9 mouse cellular contexts compared by ENCODE assay signal in genomic region chr12:117403513-117404156, GRCm38 (mm10).
A peak's percentile ranks its signal among the peaks of the same experiment; 100 is the strongest.
DNase-seq lines count a peak whose midpoint lies in the region; ATAC-seq and TF ChIP-seq lines count a peak whose summit lies in the region.
"Had no signal": no experiment of that assay in that cellular context is flagged by ENCODE, and none has a peak within 500 bp of the region (broad histone marks: within the 10 kb centered on the region; RNA-seq: fewer than 3 reads in every experiment).

No protein-coding gene starts in this region.

- no peaks in the 10 kb centered on the region for H3K9me3 ChIP-seq in midbrain, postnatal 0 days (ENCODE audit: low read length)
- H3K9me3 ChIP-seq: neural tube, embryonic 12.5 days had no signal

- no peak overlapping the region for H3K4me2 ChIP-seq in midbrain, postnatal 0 days (ENCODE audit: low read depth, low read length, poor library complexity, severe bottlenecking)
- H3K4me2 ChIP-seq: neural tube, embryonic 12.5 days had no signal

- no peak for TF ChIP-seq POLR2A in kidney, adult 2 months (IDR thresholded peaks at IDR 0.05; ENCODE audit: low read depth, low read length)

- DNase-seq in urinary bladder, postnatal 14 days (ENCODE audit: low spot score) = peak; percentile 76
- no peak for DNase-seq in urinary bladder, postnatal 10 days (ENCODE audit: low spot score)
- peak; percentile 90 for DNase-seq in embryo, embryonic 10.5 days (ENCODE audit: low spot score)
- DNase-seq in heart, adult 8-10 months (ENCODE audit: low spot score) = peak; percentile 77
- DNase-seq in kidney, adult 2 months = peak; percentile 76
- DNase-seq in left cerebral cortex, postnatal 36 days (ENCODE audit: low spot score in 2 of 2) = peak; percentile 76 to 83
- DNase-seq in midbrain, postnatal 0 days (ENCODE audit: low spot score) = peak; percentile 89
- peak; percentile 28 to 69 for DNase-seq in spleen, postnatal 4 days (ENCODE audit: low spot score in 2 of 2)

- H3K4me3 ChIP-seq in kidney, adult 2 months (ENCODE audit: insufficient read depth, low read depth, low read length) = no peak overlapping the region
- no peak overlapping the region for H3K4me3 ChIP-seq in midbrain, postnatal 0 days (ENCODE audit: low read depth, low read length)
- H3K4me3 ChIP-seq: neural tube, embryonic 12.5 days had no signal

- H3K27ac ChIP-seq in kidney, adult 2 months (ENCODE audit: insufficient read depth, low read depth, low read length) = no peak overlapping the region
- H3K27ac ChIP-seq in midbrain, postnatal 0 days (ENCODE audit: low read depth, low read length) = no peak overlapping the region
- H3K27ac ChIP-seq: neural tube, embryonic 12.5 days had no signal

- no peaks in the 10 kb centered on the region for H3K4me1 ChIP-seq in kidney, adult 2 months (ENCODE audit: control insufficient read depth, insufficient read depth, low read length)
- H3K4me1 ChIP-seq in midbrain, postnatal 0 days (ENCODE audit: insufficient read depth, low read length) = no peaks in the 10 kb centered on the region
- H3K4me1 ChIP-seq: neural tube, embryonic 12.5 days had no signal

- intact Hi-C loops in left cerebral cortex, postnatal 36 days (cut with DNase I) = loop anchor here (2.0 kb wide), 1 partner anchor 365 kb away; no protein-coding TSS in a partner anchor

- no peaks in the 10 kb centered on the region for H3K27me3 ChIP-seq in kidney, adult 2 months (replicated peaks; ENCODE audit: control insufficient read depth, insufficient read depth, low read length)
- no peaks in the 10 kb centered on the region for H3K27me3 ChIP-seq in midbrain, postnatal 0 days (ENCODE audit: insufficient read depth, low read length)
- H3K27me3 ChIP-seq: neural tube, embryonic 12.5 days had no signal

- peak; percentile 70; the same call in 1 of the 2 replicates for ATAC-seq in midbrain, postnatal 0 days (ENCODE audit: low FRiP score)

- no peak overlapping the region for H3K9ac ChIP-seq in midbrain, postnatal 0 days (replicated peaks; ENCODE audit: low read length, poor library complexity, severe bottlenecking)
- H3K9ac ChIP-seq: neural tube, embryonic 12.5 days had no signal

- peak; percentile 93 for TF ChIP-seq CTCF in kidney, adult 2 months (conservative IDR thresholded peaks at IDR 0.05; ENCODE audit: insufficient read depth, insufficient read length, low read depth, low read length)
- peak; percentile 97 for TF ChIP-seq CTCF in midbrain, postnatal 0 days (IDR thresholded peaks at IDR 0.05)

- no peaks in the 10 kb centered on the region for H3K36me3 ChIP-seq in kidney, adult 2 months (ENCODE audit: control insufficient read depth, insufficient read depth, low read length)
- no peaks in the 10 kb centered on the region for H3K36me3 ChIP-seq in midbrain, postnatal 0 days (ENCODE audit: insufficient read depth, low read length)
- H3K36me3 ChIP-seq: neural tube, embryonic 12.5 days had no signal

- 12% methylated on average over 7 of the region's 7 CpGs for WGBS in kidney, adult 2 months
- WGBS in midbrain, postnatal 0 days = 9% methylated on average over 7 of the region's 7 CpGs
